Mouse (Mus musculus) right cerebral cortex, adult 18-20 months (tissue): ENCODE data around the gene Bst2.

Experiments used
- DNase-seq: peaks from one replicate; pipeline ENCODE4 v3.0.0; 2022; ENCODE audit warnings: mixed read lengths

Gene Bst2

GRCm38 (mm10) chr8:71537028-71537867, at the start of gene Bst2:
Gene Bst2, minus strand, starts transcription at chr8:71537456.
- DNase-seq: peak; percentile 38

GRCm38 (mm10) chr8:71586891-71587290, 49.6 kb upstream of the Bst2 start:
- DNase-seq: no peak

- no peak for DNase-seq
Measured at GRCm38 (mm10) chr8:71580201-71580600, 42.9 kb upstream of the Bst2 start.

GRCm38 (mm10) chr8:71579476-71579875, 42.2 kb upstream of the Bst2 start:
- DNase-seq: no peak

- DNase-seq: no peak
Measured at GRCm38 (mm10) chr8:71579009-71579408, 41.8 kb upstream of the Bst2 start.

GRCm38 (mm10) chr8:71577856-71578387, 40.7 kb upstream of the Bst2 start:
- DNase-seq: no peak

GRCm38 (mm10) chr8:71575020-71575419, 37.8 kb upstream of the Bst2 start:
- DNase-seq: no peak

GRCm38 (mm10) chr8:71574426-71574825, 37.2 kb upstream of the Bst2 start:
- no peak for DNase-seq

GRCm38 (mm10) chr8:71572847-71573633, 35.8 kb upstream of the Bst2 start:
- DNase-seq: peak; percentile 89

GRCm38 (mm10) chr8:71572077-71572476, 34.8 kb upstream of the Bst2 start:
- no peak for DNase-seq

GRCm38 (mm10) chr8:71570291-71570954, 33.2 kb upstream of the Bst2 start:
- peak; percentile 98 for DNase-seq

GRCm38 (mm10) chr8:71569366-71570290, 32.4 kb upstream of the Bst2 start:
- DNase-seq: peak; percentile 93

GRCm38 (mm10) chr8:71568941-71569340, 31.7 kb upstream of the Bst2 start:
- no peak for DNase-seq

GRCm38 (mm10) chr8:71568387-71568937, 31.2 kb upstream of the Bst2 start, which contains the start of gene Slc27a1:
Gene Slc27a1, plus strand, starts transcription at chr8:71568882.
- DNase-seq: peak; percentile 78

GRCm38 (mm10) chr8:71567587-71567986, 30.3 kb upstream of the Bst2 start:
- no peak for DNase-seq

GRCm38 (mm10) chr8:71566501-71566900, 29.2 kb upstream of the Bst2 start, which contains the start of gene Nxnl1:
Gene Nxnl1, minus strand, starts transcription at chr8:71566601.
- DNase-seq: no peak

- no peak for DNase-seq
Measured at GRCm38 (mm10) chr8:71563992-71564391, 26.7 kb upstream of the Bst2 start.

- peak; percentile 69 for DNase-seq
Measured at GRCm38 (mm10) chr8:71562751-71563150, 25.5 kb upstream of the Bst2 start.

- no peak for DNase-seq
Measured at GRCm38 (mm10) chr8:71561401-71561800, 24.1 kb upstream of the Bst2 start.

- no peak for DNase-seq
Measured at GRCm38 (mm10) chr8:71560765-71561164, 23.5 kb upstream of the Bst2 start.

- DNase-seq: no peak
Measured at GRCm38 (mm10) chr8:71560071-71560470, 22.8 kb upstream of the Bst2 start.
